ENCODE assay signal across 9 mouse cellular contexts in the genomic region with DNA sequence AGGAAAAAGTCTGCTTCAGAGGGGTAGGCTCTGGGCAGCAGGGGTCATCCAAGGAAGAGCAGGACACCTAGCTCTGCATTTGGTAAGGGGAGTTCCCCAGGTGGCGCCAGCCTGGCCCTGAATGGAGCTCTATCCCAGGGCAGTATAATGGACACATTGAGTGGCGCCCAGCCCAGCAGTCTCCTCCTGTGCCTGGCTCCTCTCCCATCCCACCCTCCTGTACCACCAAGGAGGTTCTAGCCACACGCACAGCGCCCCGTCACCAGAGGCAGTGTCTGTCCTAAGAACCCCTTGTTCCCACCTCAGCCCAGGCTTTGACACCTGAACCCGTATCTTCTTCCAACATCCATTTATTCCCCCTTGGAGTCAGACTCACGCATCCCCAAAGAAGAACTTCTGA. TPM values are rescaled to one million over a fixed set of nuclear protein-coding genes. Genes with fewer than 3 reads are reported as not detected.
"Had no signal": no experiment of that assay in that cellular context is flagged by ENCODE, and none has a peak within 500 bp of the region (broad histone marks: within the 10 kb centered on the region; RNA-seq: fewer than 3 reads in every experiment).

No protein-coding gene starts in this region.

- ATAC-seq: midbrain, embryonic 16.5 days had no signal

- DNase-seq: layer of hippocampus, adult 9-11 months; layer of hippocampus, postnatal 36 days; thymus, postnatal 4 days had no signal

- H3K4me3 ChIP-seq: limb, embryonic 12.5 days; midbrain, embryonic 12.5 days; stomach, embryonic 15.5 days had no signal

- H3K9me3 ChIP-seq: limb, embryonic 12.5 days; midbrain, embryonic 12.5 days; stomach, embryonic 15.5 days had no signal

- H3K27ac ChIP-seq: limb, embryonic 12.5 days; liver, embryonic 14.5 days; midbrain, embryonic 12.5 days; stomach, embryonic 15.5 days had no signal

- H3K4me2 ChIP-seq: limb, embryonic 12.5 days; midbrain, embryonic 12.5 days; stomach, embryonic 15.5 days had no signal

- H3K9ac ChIP-seq: limb, embryonic 12.5 days; liver, embryonic 14.5 days; midbrain, embryonic 12.5 days; stomach, embryonic 15.5 days had no signal

- H3K27me3 ChIP-seq: limb, embryonic 12.5 days; midbrain, embryonic 12.5 days; stomach, embryonic 15.5 days had no signal

RNA-seq across cellular contexts. Expression of gene Muc1, which starts 19.1 kb away (rescaled TPM):
- total RNA-seq: megakaryocyte-erythroid progenitor cell, adult 5-6 weeks had no signal
